Mouse (Mus musculus) heart, adult 18-20 months (tissue): ENCODE results near the gene Gm4778. TPM values are rescaled to one million over a fixed set of nuclear protein-coding genes. Genes with fewer than 3 reads are reported as not detected.
"Not testable (repeated sequence)": the region's sequence is repeated elsewhere in the genome, so short reads cannot be mapped to it uniquely, and the experiment has no call there.

Source experiments
- DNase-seq, 2 experiments: peaks; one replicate each; pipeline ENCODE4 v3.0.0; 2021 to 2022; ENCODE audit warnings: mixed read lengths in 1 of 2
- long read RNA-seq, 2 experiments: library from polyadenylated mRNA; stranded (forward); transcript quantifications; one replicate each; pipeline ENCODE4 v2.0.0; 2021
- total RNA-seq, 2 experiments: library from RNA; stranded (reverse); gene quantifications; 2 replicates each; pipeline ENCODE4 v1.2.3; 2021

The Gm4778 gene
- total RNA-seq: not detected
- long read RNA-seq, experiment 1: 0 reads
- long read RNA-seq, experiment 2: 0 reads

GRCm38 (mm10) chr3:94263736-94264135 is at the start of gene Gm4778:
TSS of gene Gm4778 (plus strand) at chr3:94264036.
- DNase-seq: not testable (repeated sequence)

- no peak for DNase-seq
These were observed 3.2 kb upstream of the Gm4778 start for GRCm38 (mm10) chr3:94260598-94260997.

- DNase-seq: no peak
These were observed 12.2 kb downstream of the Gm4778 start for GRCm38 (mm10) chr3:94275991-94276390.

GRCm38 (mm10) chr3:94305457-94305856 is 41.6 kb downstream of the Gm4778 start:
- DNase-seq: no peak

GRCm38 (mm10) chr3:94306975-94307374 is 43.1 kb downstream of the Gm4778 start:
- DNase-seq: no peak

- DNase-seq: peak; percentile 96 to 98
These were observed 46.0 kb downstream of the Gm4778 start, which contains the start of gene Them4 for GRCm38 (mm10) chr3:94309633-94310363. TSS of gene Them4 (plus strand) at chr3:94310089.

- peak in 1 of 2 experiments; percentile 22 for DNase-seq
These were observed 46.7 kb downstream of the Gm4778 start for GRCm38 (mm10) chr3:94310491-94310890.

- no peak for DNase-seq
These were observed 47.1 kb downstream of the Gm4778 start for GRCm38 (mm10) chr3:94310911-94311310.

- no peak for DNase-seq
These were observed 47.5 kb downstream of the Gm4778 start for GRCm38 (mm10) chr3:94311376-94311775.

Other genes starting within 250 kb of the Gm4778 start
- not detected for gene Gm9125, start 209.2 kb upstream of the Gm4778 start, total RNA-seq
- not detected for gene Gm10697, start 191.4 kb upstream of the Gm4778 start, total RNA-seq
- gene Gm10696, start 85.8 kb upstream of the Gm4778 start, total RNA-seq: not detected
- not detected for gene Gm5286, start 67.3 kb upstream of the Gm4778 start, total RNA-seq
- gene Them4, start 46.1 kb downstream of the Gm4778 start, total RNA-seq: 10 to 100 TPM; 14.9 to 15.3 TPM
- not detected for gene Them5, start 78.1 kb downstream of the Gm4778 start, total RNA-seq
- under 1 TPM; 0.20 to 0.21 TPM for gene C2cd4d, start 98.4 kb downstream of the Gm4778 start, total RNA-seq
- gene Rorc, start 108.8 kb downstream of the Gm4778 start, total RNA-seq: 10 to 100 TPM; 50.4 to 62.8 TPM
- gene Lingo4, start 134.5 kb downstream of the Gm4778 start, total RNA-seq: under 1 TPM; 0.10 to 0.13 TPM
- gene Tdrkh, start 149.2 kb downstream of the Gm4778 start, total RNA-seq: 1 to 10 TPM; 4.4 to 6.1 TPM
- 10 to 100 TPM; 66.2 to 74.9 TPM for gene Mrpl9, start 179.3 kb downstream of the Gm4778 start, total RNA-seq
- not detected for gene Oaz3, start 179.9 kb downstream of the Gm4778 start, total RNA-seq
- gene Celf3, start 214.3 kb downstream of the Gm4778 start, total RNA-seq: not detected
- gene Riiad1, start 216.3 kb downstream of the Gm4778 start, total RNA-seq: 1 to 10 TPM; 1.8 to 2.2 TPM